Mouse (Mus musculus) E14TG2a.4 (cell line): ENCODE measurements at regions not wholly inside any gene's neighbourhood (a gene's known extent, or its start where the extent isn't known, plus 50 kb on each side); places are given as distances from the start of the nearest gene placed in this dataset.

Experiments
- CTCF ChIP-seq: conservative IDR thresholded peaks from 2 replicates; pipeline ENCODE4 v1.5.1; 2014; ENCODE audit warnings: low read length
- NANOG ChIP-seq: IDR thresholded peaks from 2 replicates; pipeline ENCODE4 v1.6.1; 2014; ENCODE audit warnings: borderline replicate concordance, low read length, mixed read lengths
- POU5F1 ChIP-seq: IDR thresholded peaks from 2 replicates; pipeline ENCODE4 v1.6.1; 2014; ENCODE audit warnings: low read length, borderline replicate concordance

DNA sequence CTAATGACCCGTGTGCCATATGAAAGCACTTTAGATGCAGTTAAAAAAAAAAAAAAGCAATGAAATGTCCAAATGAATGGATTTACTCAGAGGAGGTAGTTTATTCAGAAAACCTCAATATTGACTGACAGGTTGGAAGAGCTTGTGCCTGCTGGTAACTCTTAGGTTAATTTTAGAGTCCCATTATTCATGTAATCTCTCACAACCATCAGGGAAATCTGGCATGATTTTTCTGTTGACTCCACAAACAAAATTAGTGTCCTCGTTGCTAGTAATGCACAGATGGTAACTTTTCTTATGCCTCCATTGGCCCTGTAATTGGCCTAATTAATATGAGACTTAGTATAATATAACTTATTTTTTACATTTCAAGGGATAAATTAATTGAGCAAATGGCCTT lies 937.6 kb downstream of the Serpinb8 start:
- TF ChIP-seq CTCF: no peak
- TF ChIP-seq NANOG: no peak
- no peak for TF ChIP-seq POU5F1
